Mouse (Mus musculus) layer of hippocampus, postnatal 25 days (tissue): ENCODE results near the gene Evl. TPM values are rescaled to one million over a fixed set of nuclear protein-coding genes. Genes with fewer than 3 reads are reported as not detected.

Experiments
- DNase-seq, 2 experiments: peaks; one replicate each; pipeline ENCODE4 v3.0.0; 2022; ENCODE audit warnings: mixed read lengths in 2 of 2, low spot score in 1 of 2; ENCODE audit errors: extremely low spot score in 1 of 2
- total RNA-seq, 2 experiments: library from RNA; stranded (reverse); gene quantifications; 2 replicates each; pipeline ENCODE4 v1.2.3; 2021

Gene Evl
- total RNA-seq, 2 experiments from 2014 or later: 201 to 204 TPM

GRCm38 (mm10) chr12:108639126-108639525 lies 84.6 kb downstream of the Evl start:
- no peak for DNase-seq

GRCm38 (mm10) chr12:108642019-108642418 lies 87.5 kb downstream of the Evl start:
- no peak for DNase-seq

GRCm38 (mm10) chr12:108646234-108646633 lies 91.7 kb downstream of the Evl start:
- DNase-seq: no peak

- DNase-seq: no peak
Measured at GRCm38 (mm10) chr12:108647784-108648183, 93.3 kb downstream of the Evl start.

- DNase-seq: peak in 1 of 2 experiments; percentile 26
Measured at GRCm38 (mm10) chr12:108651053-108651660, 96.6 kb downstream of the Evl start.

GRCm38 (mm10) chr12:108653358-108654335 lies 99.1 kb downstream of the Evl start:
- DNase-seq: no peak

GRCm38 (mm10) chr12:108657350-108657749 lies 102.8 kb downstream of the Evl start:
- peak in 1 of 2 experiments; percentile 46 for DNase-seq

- no peak for DNase-seq
Measured at GRCm38 (mm10) chr12:108668606-108669235, 114.2 kb downstream of the Evl start.

GRCm38 (mm10) chr12:108671541-108671940 lies 117.0 kb downstream of the Evl start:
- DNase-seq: no peak

GRCm38 (mm10) chr12:108672908-108673307 lies 118.4 kb downstream of the Evl start:
- DNase-seq: no peak

- no peak for DNase-seq
Measured at GRCm38 (mm10) chr12:108673546-108673945, 119.0 kb downstream of the Evl start.

GRCm38 (mm10) chr12:108674502-108674901 lies 120.0 kb downstream of the Evl start:
- DNase-seq: no peak

- no peak for DNase-seq
Measured at GRCm38 (mm10) chr12:108674916-108675315, 120.4 kb downstream of the Evl start.

- no peak for DNase-seq
Measured at GRCm38 (mm10) chr12:108675614-108676401, 121.3 kb downstream of the Evl start.

- no peak for DNase-seq
Measured at GRCm38 (mm10) chr12:108677116-108677515, 122.6 kb downstream of the Evl start.

- DNase-seq: no peak
Measured at GRCm38 (mm10) chr12:108678366-108678765, 123.8 kb downstream of the Evl start.

GRCm38 (mm10) chr12:108680861-108681260 lies 126.3 kb downstream of the Evl start:
- DNase-seq: no peak

- DNase-seq: no peak
Measured at GRCm38 (mm10) chr12:108682240-108683023, 127.9 kb downstream of the Evl start.

- no peak for DNase-seq
Measured at GRCm38 (mm10) chr12:108686463-108686862, 131.9 kb downstream of the Evl start.
